Mouse (Mus musculus) lung, embryonic 16.5 days (tissue): Measurements from ENCODE around the gene Ankrd26. TPM values are rescaled to one million over a fixed set of nuclear protein-coding genes. Genes with fewer than 3 reads are reported as not detected.

Source experiments
- ATAC-seq: fragments of 200-750 bp; cut with Nextera tagmentation; 2 replicates; pipeline ENCODE4 v1.8.0; 2017; ENCODE audit warnings: low read depth, mild to moderate bottlenecking, moderate library complexity
- H3K27ac ChIP-seq: fragments of 300-500 bp; sonication (generic); 2 replicates; pipeline ENCODE4 v1.5.1; 2014; ENCODE audit warnings: mild to moderate bottlenecking, control low read depth, low read length
- H3K27me3 ChIP-seq: fragments of 300-500 bp; sonication (generic); 2 replicates; pipeline ENCODE4 v1.6.1; 2014; ENCODE audit warnings: low read depth, low read length, mixed read lengths; ENCODE audit not compliant: control insufficient read depth, insufficient read depth
- H3K36me3 ChIP-seq: fragments of 300-500 bp; sonication (generic); 2 replicates; pipeline ENCODE4 v1.6.1; 2014; ENCODE audit warnings: low read length; ENCODE audit not compliant: control insufficient read depth, insufficient read depth
- H3K4me1 ChIP-seq: fragments of 300-500 bp; sonication (generic); replicated peaks from 2 replicates; pipeline ENCODE4 v1.6.1; 2014; ENCODE audit warnings: low read length, mixed read lengths; ENCODE audit not compliant: control insufficient read depth, insufficient read depth
- H3K4me2 ChIP-seq: fragments of 300-500 bp; sonication (generic); 2 replicates; pipeline ENCODE4 v1.6.1; 2014; ENCODE audit warnings: low read depth, low read length, control low read depth
- H3K4me3 ChIP-seq: fragments of 300-500 bp; sonication (generic); 2 replicates; pipeline ENCODE4 v1.5.1; 2014; ENCODE audit warnings: mild to moderate bottlenecking, low read length, control low read depth
- H3K9ac ChIP-seq: fragments of 300-500 bp; sonication (generic); 2 replicates; pipeline ENCODE4 v1.6.1; 2014; ENCODE audit warnings: low read length, control low read depth
- H3K9me3 ChIP-seq: fragments of 300-500 bp; sonication (generic); 2 replicates; pipeline ENCODE4 v1.6.1; 2016; ENCODE audit warnings: low read length; ENCODE audit not compliant: control insufficient read depth
- WGBS: fragments of 180-500 bp; shearing (Covaris S2); extraction: QIAGEN DNeasy Blood & Tissue Kit; methylation state at CpG from one replicate; pipeline ENCODE4 v1.1.7; 2014; 5-methylcytosine and 5-hydroxymethylcytosine counted together
- polyA plus RNA-seq: library from polyadenylated mRNA; unstranded; fragments of >200 nt; fragmentation: Nextera tagmentation; extraction: Ambion mirVana; gene quantifications from 2 replicates; pipeline ENCODE4 v1.2.1, GENCODE M21; 2015

Gene Ankrd26
- polyA plus RNA-seq, 1 experiment from 2014 or later: 12.6 TPM

GRCm38 (mm10) chr6:118455042-118455631 lies 106.9 kb downstream of the Ankrd26 start, which contains the start of gene Zfp248:
TSS of gene Zfp248 (minus strand) at chr6:118455528.
- peak; percentile 96 for ATAC-seq
- Histone ChIP-seq H3K9ac (peak within 1 kb of the TSS; percentile 96), H3K4me1 (peaks cover 8% of the 10 kb centered on the region), H3K4me2 (peak within 1 kb of the TSS; percentile 81), H3K27ac (peak within 1 kb of the TSS; percentile 94), H3K27me3 (no peaks in the 10 kb centered on the region), H3K9me3 (no peaks in the 10 kb centered on the region), H3K4me3 (peak within 1 kb of the TSS; percentile 85), H3K36me3 (no peaks in the 10 kb centered on the region)
- WGBS: under 1% methylated on average over 43 of the region's 43 CpGs

- no peaks in the 10 kb centered on the region for H3K36me3 ChIP-seq
- peak overlapping the region; percentile 81 for H3K4me2 ChIP-seq
- no peak for ATAC-seq
- peak overlapping the region; percentile 8; the same call in 1 of the 2 replicates for H3K27ac ChIP-seq
- H3K4me3 ChIP-seq: peak overlapping the region; percentile 85
- 21% methylated on average over 8 of the region's 8 CpGs for WGBS
- H3K9ac ChIP-seq: peak overlapping the region; percentile 96
- no peaks in the 10 kb centered on the region for H3K27me3 ChIP-seq
- H3K9me3 ChIP-seq: no peaks in the 10 kb centered on the region
- H3K4me1 ChIP-seq: peaks cover 8% of the 10 kb centered on the region
These were observed 107.6 kb downstream of the Ankrd26 start for GRCm38 (mm10) chr6:118454452-118454851.

Other genes with a start within 250 kb of the Ankrd26 start
- gene Bms1, start 142.8 kb downstream of the Ankrd26 start, polyA plus RNA-seq: 31.6 and 35.2 TPM in 2 replicates
- 6.8 and 7.6 TPM in 2 replicates for gene Zfp248, start 106.7 kb downstream of the Ankrd26 start, polyA plus RNA-seq
- 9.0 and 9.6 TPM in 2 replicates for gene Zfp9, start 82.9 kb downstream of the Ankrd26 start, polyA plus RNA-seq